Mouse (Mus musculus): Measurements from ENCODE around the gene Pecam1.
"Not testable (repeated sequence)": the region's sequence is repeated elsewhere in the genome, so short reads cannot be mapped to it uniquely, and the experiment has no call there.

The Pecam1 gene

DNA sequence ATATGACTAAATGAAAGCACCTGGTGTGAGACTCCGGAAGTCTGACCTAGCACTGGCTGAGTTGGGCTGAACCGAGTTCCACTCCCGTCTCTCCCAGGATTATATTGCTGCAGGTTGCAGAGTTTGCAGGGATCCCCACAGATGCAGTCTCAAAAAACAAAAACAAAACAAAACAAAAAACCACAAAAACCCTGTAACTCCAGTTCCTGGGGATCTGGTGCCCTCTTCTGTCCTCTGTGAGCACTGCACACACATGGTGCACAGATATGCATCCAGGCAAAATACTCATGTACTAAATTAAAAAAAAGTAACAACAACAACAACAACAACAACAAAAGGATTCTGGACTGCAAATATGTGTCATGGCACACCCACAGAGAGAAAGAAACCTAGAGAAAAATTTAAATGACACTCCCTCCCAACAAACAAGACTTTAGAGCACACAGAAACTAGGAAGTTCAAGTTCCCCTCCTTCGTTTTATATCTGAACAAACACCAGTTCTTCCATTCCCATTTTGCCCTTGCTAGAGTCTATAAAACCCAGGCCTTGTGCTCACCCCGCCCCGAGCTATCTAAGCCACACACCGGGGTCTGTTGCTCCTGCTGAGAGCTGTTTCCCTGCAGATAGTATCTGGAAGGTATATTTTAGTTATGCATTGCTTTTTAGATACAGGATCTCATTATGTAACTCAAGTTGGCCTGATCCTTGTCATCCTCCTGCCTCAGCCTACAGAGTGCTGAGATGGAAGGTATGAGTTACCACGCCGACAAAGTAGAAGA lies 20.0 kb upstream of the Pecam1 start:
- DNase-seq (ENCODE audit: low read depth, low spot score) = no peak

GRCm38 (mm10) chr11:106767516-106767915 lies 17.1 kb upstream of the Pecam1 start:
- DNase-seq (ENCODE audit: low read depth, low spot score) = no peak

DNA sequence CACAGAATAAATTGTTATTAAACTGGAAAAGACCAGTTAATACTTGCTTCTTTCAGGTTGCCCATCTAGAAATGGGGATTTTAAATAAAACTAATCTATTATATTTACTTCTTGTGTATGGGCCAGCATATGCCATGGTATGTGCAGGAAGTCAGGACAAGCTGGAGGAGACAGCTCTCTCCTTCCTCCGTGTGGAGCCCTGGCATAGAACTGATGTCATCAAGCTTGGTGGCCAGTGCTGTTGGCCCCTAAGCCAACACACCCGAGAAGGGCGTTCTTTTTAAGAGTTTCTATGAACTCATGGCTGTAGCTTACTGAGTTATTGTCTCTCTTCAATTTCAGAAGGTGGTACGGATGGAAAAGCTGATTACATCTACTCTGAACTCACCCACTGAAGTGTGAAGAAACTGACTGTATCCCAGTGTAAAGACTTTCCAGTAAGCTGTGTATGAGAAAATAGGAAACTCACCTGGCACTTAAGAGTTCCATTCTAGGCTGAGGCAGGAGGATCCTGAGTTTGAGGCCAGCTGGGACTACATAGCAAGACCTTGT lies 16.3 kb upstream of the Pecam1 start:
- no peak for DNase-seq (ENCODE audit: low read depth, low spot score)

DNA sequence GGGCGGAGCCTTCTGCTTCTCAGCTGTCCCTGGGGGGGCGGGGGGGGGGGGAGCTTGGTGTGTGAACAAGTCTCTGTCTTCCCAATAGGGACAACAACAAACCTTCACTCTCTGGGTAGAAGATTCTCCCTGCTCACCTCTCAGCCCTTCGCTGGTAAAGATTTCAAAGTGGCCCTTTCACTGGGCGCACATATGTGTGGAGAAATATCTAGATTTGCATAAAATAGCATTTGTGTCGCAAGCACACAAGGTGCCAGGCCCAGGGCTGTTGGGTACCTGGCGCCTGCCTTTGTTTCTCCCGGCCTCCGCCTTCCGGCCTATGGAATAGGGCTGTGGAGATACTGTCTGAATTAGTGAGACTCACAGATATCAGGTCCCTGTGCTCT lies 12.4 kb upstream of the Pecam1 start:
- no peak for DNase-seq (ENCODE audit: low read depth, low spot score)

GRCm38 (mm10) chr11:106762139-106762799 lies 11.8 kb upstream of the Pecam1 start:
- DNase-seq (ENCODE audit: low read depth, low spot score) = no peak

- DNase-seq (ENCODE audit: low read depth, low spot score) = no peak
Observed at GRCm38 (mm10) chr11:106760511-106760910, 10.1 kb upstream of the Pecam1 start.

- no peak for DNase-seq (ENCODE audit: low read depth, low spot score)
Observed at GRCm38 (mm10) chr11:106759028-106759427, 8.6 kb upstream of the Pecam1 start.

DNA sequence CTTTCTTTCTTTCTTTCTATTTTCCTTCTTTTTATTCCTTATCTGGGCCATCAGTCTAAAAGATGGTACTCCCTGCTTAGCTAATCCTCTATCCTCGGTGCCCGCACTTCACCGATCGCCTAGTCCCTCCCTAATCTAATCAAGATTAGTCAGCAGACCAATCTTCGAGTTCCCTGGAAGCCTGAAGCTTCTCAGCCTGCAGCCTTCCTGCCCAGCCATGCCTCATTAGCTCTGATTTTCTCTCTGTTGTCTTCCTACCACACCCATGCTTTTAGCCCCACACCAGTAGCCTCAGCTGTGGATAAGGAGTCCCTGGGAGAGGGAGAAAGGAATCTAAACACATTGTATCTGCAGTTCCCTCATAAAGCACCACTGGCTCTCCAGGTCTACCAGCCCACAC lies 5.2 kb upstream of the Pecam1 start:
- DNase-seq (ENCODE audit: low read depth, low spot score) = no peak

GRCm38 (mm10) chr11:106753314-106753713 lies 2.9 kb upstream of the Pecam1 start:
- no peak for DNase-seq (ENCODE audit: low read depth, low spot score)

DNA sequence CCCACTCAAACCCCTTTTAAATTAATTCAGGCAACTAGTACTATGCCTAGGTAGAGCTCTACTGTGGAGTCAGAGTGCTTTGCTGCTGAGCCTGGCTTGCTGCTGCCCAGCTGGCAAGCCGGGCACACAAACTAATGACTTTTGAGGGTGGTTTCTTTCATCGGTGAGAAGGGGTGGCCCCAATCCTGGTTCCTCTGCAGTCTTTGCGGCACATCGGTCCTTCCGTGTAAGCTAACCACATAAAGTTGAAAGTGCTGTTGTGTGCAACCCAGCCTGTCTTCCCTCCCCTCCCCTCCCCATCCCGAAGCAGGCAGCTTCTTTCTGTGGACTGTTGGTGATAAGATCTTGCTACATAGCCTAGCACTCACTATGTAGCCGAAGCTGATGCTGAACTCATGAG lies 1.7 kb upstream of the Pecam1 start:
- DNase-seq (ENCODE audit: low read depth, low spot score) = no peak

DNA sequence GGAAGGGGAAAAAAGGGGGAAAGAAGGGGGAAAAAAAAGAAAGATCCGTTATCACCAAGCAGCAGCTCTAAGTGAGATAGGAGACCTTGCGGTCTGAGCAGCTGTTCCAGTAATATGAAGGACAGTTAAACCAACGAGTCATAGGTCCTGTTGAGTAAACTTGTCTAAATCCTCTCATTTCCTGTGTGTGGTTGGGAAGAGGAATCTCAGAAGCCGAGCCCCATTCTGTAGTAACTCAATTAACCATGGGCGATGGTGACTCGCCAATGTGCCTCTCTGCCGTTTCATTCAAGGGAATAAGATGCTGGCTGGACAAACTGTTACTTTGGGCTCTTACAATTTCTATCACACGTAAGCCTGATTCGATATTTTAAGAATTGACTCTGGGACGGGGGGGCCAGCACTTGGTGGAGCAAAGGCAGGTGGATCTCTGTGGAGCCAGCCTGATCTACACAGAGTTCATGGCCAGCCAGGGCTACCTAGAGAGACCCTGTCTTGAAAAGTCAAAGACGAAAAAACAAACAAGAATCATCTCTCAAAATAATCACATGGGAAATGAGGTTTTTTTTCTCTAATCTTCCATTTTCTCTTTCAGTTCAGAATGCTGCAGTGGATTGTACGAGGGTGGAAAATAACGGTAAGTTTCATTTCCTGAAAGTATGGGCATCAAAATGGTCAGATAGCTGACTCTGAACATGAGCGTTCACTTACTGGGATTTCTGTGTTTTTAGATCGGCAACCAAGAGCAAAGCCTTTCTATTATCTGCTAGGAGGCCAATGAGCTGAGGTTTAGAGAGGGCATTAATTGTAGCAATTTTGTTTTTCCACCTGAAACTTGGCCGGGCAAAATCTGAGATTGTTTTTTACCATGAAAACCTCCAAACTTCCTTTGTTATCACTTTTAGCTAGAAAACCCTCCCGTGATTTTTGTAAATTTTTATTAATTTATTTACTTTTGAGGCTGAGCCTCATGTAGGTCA lies 901 bp upstream of the Pecam1 start, which contains the start of gene Milr1:
Gene Milr1 (plus strand): TSS at position 188 of the 980 bp plus-strand sequence.
- no peak for DNase-seq (ENCODE audit: low read depth, low spot score)

DNA sequence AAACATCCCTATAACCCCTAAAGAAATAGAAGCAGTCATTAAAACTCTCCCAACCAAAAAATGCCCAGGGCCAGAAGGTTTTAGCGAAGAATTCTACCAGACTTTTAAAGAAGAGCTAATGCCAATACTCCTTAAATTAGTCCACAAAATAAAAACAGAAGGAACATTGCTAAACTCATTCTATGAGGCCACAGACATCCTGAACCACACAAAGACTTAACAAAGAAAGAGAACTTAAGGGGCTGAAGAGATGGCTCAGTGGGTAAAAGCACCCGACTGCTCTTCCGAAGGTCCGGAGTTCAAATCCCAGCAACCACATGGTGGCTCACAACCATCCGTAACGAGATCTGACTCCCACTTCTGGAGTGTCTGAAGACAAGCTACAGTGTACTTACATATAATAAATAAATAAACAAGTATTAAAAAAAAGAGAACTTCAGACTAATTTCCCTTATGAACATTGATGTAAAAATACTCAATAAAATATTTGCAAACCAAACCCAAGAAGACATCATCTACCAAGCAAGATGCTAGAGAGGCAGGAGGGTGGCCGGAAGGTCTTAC lies 789 bp downstream of the Pecam1 start:
- not testable (repeated sequence) for DNase-seq (ENCODE audit: low read depth, low spot score)

DNA sequence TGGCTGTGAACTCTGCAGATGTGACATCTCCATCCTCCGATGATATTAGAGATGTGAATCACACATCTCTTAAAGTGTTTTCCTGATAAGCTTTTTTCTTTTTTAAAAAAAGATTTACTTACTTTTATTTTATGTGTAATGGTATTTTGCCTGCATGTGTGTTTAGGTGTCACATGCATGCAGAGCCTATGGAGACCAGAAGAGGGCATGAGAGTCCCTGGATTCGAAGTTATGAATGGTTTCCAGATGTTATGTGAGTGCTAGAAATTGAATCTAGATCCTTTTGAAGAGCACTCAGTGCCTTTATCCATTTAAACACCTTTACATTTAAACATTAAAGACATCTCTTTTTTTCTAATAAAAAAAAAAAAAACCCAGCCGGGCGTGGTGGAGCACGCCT lies 5.5 kb downstream of the Pecam1 start:
- DNase-seq (ENCODE audit: low read depth, low spot score) = no peak

- no peak for DNase-seq (ENCODE audit: low read depth, low spot score)
Observed at GRCm38 (mm10) chr11:106742388-106742841, 8.0 kb downstream of the Pecam1 start.

DNA sequence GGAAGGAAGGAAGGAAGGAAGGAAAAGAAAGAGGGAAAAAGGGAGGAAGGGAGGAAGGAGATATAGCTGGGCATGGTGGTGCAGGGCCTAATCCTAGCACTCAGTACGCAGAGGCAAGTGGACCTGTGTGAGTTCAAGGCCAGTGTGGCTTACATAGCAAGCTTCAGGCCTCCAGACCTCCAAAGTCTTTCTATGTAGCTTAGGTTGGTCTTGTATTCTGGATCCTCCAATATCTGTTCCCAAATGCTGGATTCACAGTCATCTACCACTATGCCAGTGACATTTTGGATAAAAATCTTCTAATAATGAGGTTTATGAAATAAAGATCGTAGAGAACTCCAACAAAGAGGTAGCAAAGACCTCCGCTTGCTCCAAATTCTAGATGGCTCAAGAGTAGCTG lies 8.6 kb downstream of the Pecam1 start:
- no peak for DNase-seq (ENCODE audit: low read depth, low spot score)

DNA sequence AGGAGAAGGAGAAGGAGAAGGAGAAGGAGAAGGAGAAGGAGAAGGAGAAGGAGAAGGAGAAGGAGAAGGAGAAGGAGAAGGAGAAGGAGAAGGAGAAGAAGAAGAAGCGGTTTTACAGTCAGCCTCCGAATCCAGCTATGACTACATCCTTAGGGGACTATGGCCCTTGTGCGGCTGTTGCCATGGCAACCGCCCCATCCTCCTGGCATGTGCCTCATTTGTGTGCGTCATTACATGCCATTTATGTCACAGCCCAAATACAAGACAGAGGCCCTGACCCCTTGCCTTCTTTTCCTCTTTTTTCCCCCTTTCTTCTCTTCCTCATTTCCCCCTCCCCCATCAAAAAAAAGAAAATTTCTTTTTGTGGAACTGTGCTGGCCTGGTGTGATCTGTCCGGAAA lies 9.2 kb downstream of the Pecam1 start:
- no peak for DNase-seq (ENCODE audit: low read depth, low spot score)

DNA sequence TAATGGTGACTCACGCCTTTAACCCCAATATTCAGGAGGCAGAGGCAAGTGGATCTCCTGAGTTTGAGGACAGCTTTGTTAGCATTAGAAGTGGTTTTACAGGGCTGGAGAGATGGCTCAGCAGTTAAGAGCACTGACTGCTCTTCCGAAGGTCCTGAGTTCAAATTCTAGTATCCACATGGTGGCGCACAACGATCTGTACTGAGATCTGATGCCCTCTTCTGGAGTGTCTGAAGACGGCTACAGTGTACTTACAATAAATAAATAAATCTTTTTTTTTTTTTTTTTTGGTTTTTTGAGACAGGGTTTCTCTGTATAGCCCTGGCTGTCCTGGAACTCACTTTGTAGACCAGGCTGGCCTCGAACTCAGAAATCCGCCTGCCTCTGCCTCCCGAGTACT lies 9.7 kb downstream of the Pecam1 start:
- not testable (repeated sequence) for DNase-seq (ENCODE audit: low read depth, low spot score)

DNA sequence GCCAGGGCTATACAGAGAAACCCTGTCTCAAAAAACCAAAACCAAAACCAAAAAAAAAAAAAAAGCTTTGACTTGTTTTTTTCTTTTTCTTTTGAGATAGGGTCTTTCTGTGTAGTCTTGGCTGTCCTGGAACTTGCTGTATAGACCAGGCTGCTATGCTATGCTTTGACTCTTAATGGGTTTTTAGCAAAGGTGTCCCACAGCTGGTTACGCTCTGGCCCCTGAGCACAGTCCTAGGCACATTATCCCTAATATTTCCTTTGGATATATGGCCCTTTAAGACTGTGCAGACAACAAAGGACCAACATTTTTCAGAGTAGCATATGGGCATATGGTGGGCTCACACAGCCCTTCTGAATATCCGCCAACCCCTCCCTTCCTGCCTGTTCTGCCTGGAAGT lies 11.3 kb downstream of the Pecam1 start:
- no peak for DNase-seq (ENCODE audit: low read depth, low spot score)

DNA sequence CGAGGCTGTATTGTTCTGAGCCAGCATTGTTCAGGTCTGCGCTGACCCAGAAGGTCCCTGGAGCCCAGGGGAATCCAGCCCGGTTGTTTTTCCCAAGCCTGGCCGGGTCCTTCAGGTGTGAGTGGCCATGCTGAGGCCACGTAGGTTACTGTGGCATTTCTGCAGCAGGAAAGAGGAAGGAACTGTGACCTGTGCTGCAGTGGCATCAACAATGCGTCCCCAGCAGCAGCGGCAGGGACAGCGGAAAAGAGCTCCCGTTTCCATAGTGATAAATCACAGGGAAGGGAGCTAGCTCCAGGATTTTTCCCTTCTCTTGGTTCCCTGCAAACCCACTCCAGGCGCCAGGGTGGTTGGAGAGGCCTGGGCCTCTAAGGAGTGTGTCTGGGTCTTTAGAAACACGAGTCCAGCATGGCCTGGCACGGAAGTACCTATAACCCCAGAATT lies 13.2 kb downstream of the Pecam1 start:
- no peak for DNase-seq (ENCODE audit: low read depth, low spot score)

DNA sequence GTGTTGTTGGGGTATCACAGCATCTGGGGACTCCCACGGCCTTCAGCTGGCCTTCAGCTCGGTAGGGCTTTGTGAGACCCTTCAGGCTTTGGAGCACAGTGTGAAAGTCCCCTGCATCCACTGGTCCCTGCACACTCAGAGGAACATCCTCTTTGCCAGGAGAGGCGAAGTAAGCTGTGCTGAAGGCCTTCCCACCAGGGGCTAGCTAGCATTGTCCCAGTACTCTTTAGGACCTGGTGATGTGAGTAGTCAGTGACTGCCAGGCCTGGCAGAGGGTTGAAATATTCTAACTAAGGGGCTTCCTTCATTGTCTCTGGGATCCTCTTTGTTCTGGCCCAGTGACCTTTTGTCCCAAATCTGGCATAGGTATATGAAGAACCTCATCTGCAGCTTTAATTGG lies 13.8 kb downstream of the Pecam1 start:
- no peak for DNase-seq (ENCODE audit: low read depth, low spot score)

DNA sequence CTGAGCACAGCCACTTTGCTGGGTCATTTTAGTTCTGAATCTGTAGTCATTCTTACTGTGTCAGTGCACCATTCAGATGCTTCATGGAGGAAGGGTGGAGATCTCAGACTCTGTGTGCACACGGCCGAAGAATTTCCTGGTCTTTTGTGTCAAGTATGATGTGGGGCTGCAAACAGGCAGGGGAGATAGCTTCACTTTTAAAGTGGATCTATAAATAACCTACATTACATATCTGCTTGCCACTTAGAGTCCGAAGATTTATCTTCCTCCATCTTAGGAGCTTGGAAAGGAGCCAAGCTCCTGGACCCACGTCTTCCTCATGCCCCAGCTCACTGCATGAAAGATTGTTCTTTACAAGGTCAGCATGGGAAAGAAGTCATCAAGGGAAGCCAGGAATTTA lies 19.7 kb downstream of the Pecam1 start:
- DNase-seq (ENCODE audit: low read depth, low spot score) = no peak

Data from embryo, embryonic 11.5 days (tissue).